ENCODE assay signal across 8 mouse cellular contexts in genomic region chr4:46544313-46544712, GRCm38 (mm10). TPM values are rescaled to one million over a fixed set of nuclear protein-coding genes. Genes with fewer than 3 reads are reported as not detected.
DNase-seq lines count a peak whose midpoint lies in the region.

No protein-coding gene starts in this region.

- peak; percentile 22 for DNase-seq in kidney, adult 9 months
- no peak for DNase-seq in kidney, postnatal 10 days
- DNase-seq in CD4-positive helper T cell, adult 2 months (ENCODE audit: low read depth, low spot score) = peak; percentile 42
- peak; percentile 51 for DNase-seq in MEL-GATA-1-ER (ENCODE audit: extremely low read depth, low read depth)
- DNase-seq in lung, postnatal 36 days = peak; percentile 69
- no peak for DNase-seq in urinary bladder, adult 2 months (ENCODE audit: low spot score)
- no peak for DNase-seq in frontal cortex, postnatal 10 days (ENCODE audit: low spot score in 2 of 2)
- DNase-seq in yolk sac, embryonic 10.5 days (ENCODE audit: low spot score) = no peak

RNA-seq across cellular contexts. Expression of gene Trim14, which starts 8.4 kb away (rescaled TPM):
- polyA plus RNA-seq in urinary bladder, adult 2 months (2012; rRNA removed) = 5.0 and 5.7 TPM in 2 replicates

RNA-seq across cellular contexts. Expression of gene Nans, which starts 55.3 kb away (rescaled TPM):
- polyA plus RNA-seq in urinary bladder, adult 2 months (2012; rRNA removed) = 34.6 and 35.1 TPM in 2 replicates

RNA-seq across cellular contexts. Expression of gene Coro2a, which starts 57.7 kb away (rescaled TPM):
- polyA plus RNA-seq in urinary bladder, adult 2 months (2012; rRNA removed) = 6.4 and 7.0 TPM in 2 replicates

Comparison
In these comparisons a context has a peak if more than half of its experiments do, and no peak if none do; other contexts are left out.
1. DNase-seq: peak in kidney, adult 9 months (single experiment), CD4-positive helper T cell, adult 2 months (single experiment), MEL-GATA-1-ER (single experiment) and lung, postnatal 36 days (single experiment); none in kidney, postnatal 10 days (single experiment), urinary bladder, adult 2 months (single experiment), frontal cortex, postnatal 10 days (0 of 2) and yolk sac, embryonic 10.5 days (single experiment).